Mouse (Mus musculus): ENCODE results near the gene Zfp955a. TPM values are rescaled to one million over a fixed set of nuclear protein-coding genes. Genes with fewer than 3 reads are reported as not detected.

The Zfp955a gene
- polyA plus RNA-seq (2017; shearing (Covaris generic)), result 11.8 TPM

GRCm38 (mm10) chr17:33254530-33255318, at the start of gene Zfp955a:
TSS of gene Zfp955a (minus strand) at chr17:33255145.

GRCm38 (mm10) chr17:33289039-33289875, 34.3 kb upstream of the Zfp955a start, which contains the start of gene Zfp955b:
TSS of gene Zfp955b (plus strand) at chr17:33289544.

GRCm38 (mm10) chr17:33264376-33264775, 9.4 kb upstream of the Zfp955a start, which contains the start of gene Olfr63:
TSS of gene Olfr63 (plus strand) at chr17:33264676.

GRCm38 (mm10) chr17:33221590-33221989, 33.4 kb downstream of the Zfp955a start, which contains the start of gene Olfr1564:
TSS of gene Olfr1564 (minus strand) at chr17:33221690.

GRCm38 (mm10) chr17:33191002-33191401, 63.9 kb downstream of the Zfp955a start, which contains the start of gene Olfr239:
TSS of gene Olfr239 (plus strand) at chr17:33191302.

Other genes with a start within 250 kb of the Zfp955a start
- 2.1 TPM for gene Zfp763, start 221.7 kb downstream of the Zfp955a start, polyA plus RNA-seq (2017; shearing (Covaris generic))
- gene 4921501E09Rik, start 187.1 kb downstream of the Zfp955a start, polyA plus RNA-seq (2017; shearing (Covaris generic)), result not detected
- gene Zfp563, start 165.8 kb downstream of the Zfp955a start, polyA plus RNA-seq (2017; shearing (Covaris generic)), result 3.1 TPM
- gene Morc2b, start 115.5 kb downstream of the Zfp955a start, polyA plus RNA-seq (2017; shearing (Covaris generic)), result not detected
- gene Olfr55, start 86.7 kb downstream of the Zfp955a start, polyA plus RNA-seq (2017; shearing (Covaris generic)), result not detected
- not detected for gene Olfr239, start 63.8 kb downstream of the Zfp955a start, polyA plus RNA-seq (2017; shearing (Covaris generic))
- not detected for gene Olfr1564, start 33.5 kb downstream of the Zfp955a start, polyA plus RNA-seq (2017; shearing (Covaris generic))
- gene Olfr63, start 9.5 kb upstream of the Zfp955a start, polyA plus RNA-seq (2017; shearing (Covaris generic)), result 0.05 TPM
- 8.8 TPM for gene Zfp955b, start 34.4 kb upstream of the Zfp955a start, polyA plus RNA-seq (2017; shearing (Covaris generic))
- 11.9 TPM for gene Zfp81, start 103.7 kb upstream of the Zfp955a start, polyA plus RNA-seq (2017; shearing (Covaris generic))
- 14.1 TPM for gene Zfp101, start 139.5 kb upstream of the Zfp955a start, polyA plus RNA-seq (2017; shearing (Covaris generic))
- not detected for gene Actl9, start 177.8 kb upstream of the Zfp955a start, polyA plus RNA-seq (2017; shearing (Covaris generic))

Data from naive thymus-derived CD4-positive, alpha-beta T cell, adult 5 months (primary cell).